Mouse (Mus musculus) lung, adult 2 months (tissue): ENCODE data around the gene E2f8.

Experiments
- CTCF ChIP-seq: fragments of 200-500 bp; IDR thresholded peaks from 2 replicates; pipeline ENCODE4 v1.5.1; 2011; ENCODE audit warnings: mild to moderate bottlenecking, low read length, control low read depth; ENCODE audit not compliant: insufficient read depth
- POLR2A ChIP-seq: fragments of 200-500 bp; IDR thresholded peaks from 2 replicates; pipeline ENCODE4 v1.6.1; 2011; ENCODE audit warnings: low read depth, mild to moderate bottlenecking, control low read depth, low read length, borderline replicate concordance; ENCODE audit errors: extremely low read depth

DNA sequence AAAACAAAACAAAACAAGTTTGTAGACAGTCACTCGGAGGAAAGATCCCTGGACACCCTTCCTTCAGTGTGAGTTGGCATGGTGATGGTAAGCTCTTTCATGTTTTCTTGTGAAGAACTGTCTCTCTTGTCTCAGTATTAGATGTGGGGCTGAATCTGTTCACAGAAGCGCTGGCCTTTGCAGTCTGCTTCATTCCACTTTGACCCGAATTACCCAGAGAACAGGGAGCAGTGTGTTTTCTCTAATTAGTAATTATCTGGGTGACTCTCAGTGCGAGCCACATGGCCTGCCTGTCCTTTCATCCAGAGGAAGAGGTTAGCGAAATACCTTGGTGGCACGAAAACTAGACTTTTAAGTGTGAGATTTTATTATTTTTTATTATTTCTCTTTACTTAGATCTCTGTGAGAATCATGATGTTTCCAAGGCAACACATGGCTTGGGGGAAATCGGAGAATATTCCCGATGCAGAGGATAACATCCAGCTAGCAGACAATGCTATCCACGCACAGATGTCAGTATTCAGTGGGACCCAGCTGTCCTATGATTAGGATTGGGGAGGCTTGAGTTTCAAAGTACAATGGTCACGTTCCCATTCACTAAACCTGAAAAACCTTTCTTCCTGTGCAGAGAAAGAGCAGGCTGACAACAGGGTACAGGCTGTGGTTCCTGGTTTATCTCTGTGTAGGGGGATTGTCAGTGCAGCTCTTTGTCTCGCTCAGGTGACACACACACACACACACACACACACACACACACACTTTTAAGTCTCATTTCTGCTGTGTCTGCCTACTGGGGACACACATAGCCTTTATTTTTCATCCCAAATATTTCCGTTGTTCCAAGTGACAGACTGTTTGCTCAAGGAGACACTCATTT, 33.5 kb upstream of the E2f8 start:
- no peak for TF ChIP-seq CTCF
- no peak for TF ChIP-seq POLR2A
